Mouse (Mus musculus) hindbrain, embryonic 10.5 days (tissue): Measurements from ENCODE around the gene Ssbp3. TPM values are rescaled to one million over a fixed set of nuclear protein-coding genes. Genes with fewer than 3 reads are reported as not detected.

Experiments
- DNase-seq: peaks from one replicate; pipeline ENCODE4 v3.0.0-alpha.2; 2017; ENCODE audit warnings: low spot score
- H3K27ac ChIP-seq: fragments of 300-500 bp; sonication (generic); 2 replicates; pipeline ENCODE4 v1.5.1; 2016; ENCODE audit warnings: mild to moderate bottlenecking, moderate library complexity
- H3K27me3 ChIP-seq: fragments of 300-500 bp; sonication (generic); 2 replicates; pipeline ENCODE4 v1.6.1; 2016; ENCODE audit warnings: mild to moderate bottlenecking; ENCODE audit not compliant: poor library complexity, insufficient read depth, severe bottlenecking
- H3K36me3 ChIP-seq: fragments of 300-500 bp; sonication (generic); 2 replicates; pipeline ENCODE4 v1.6.1; 2016; ENCODE audit warnings: mild to moderate bottlenecking, moderate library complexity
- H3K4me1 ChIP-seq: fragments of 300-500 bp; sonication (generic); replicated peaks from 2 replicates; pipeline ENCODE4 v1.6.1; 2016; ENCODE audit warnings: mild to moderate bottlenecking
- H3K4me3 ChIP-seq: fragments of 300-500 bp; sonication (generic); 2 replicates; pipeline ENCODE4 v1.5.1; 2016; ENCODE audit warnings: mild to moderate bottlenecking, moderate library complexity
- H3K9me3 ChIP-seq: fragments of 300-500 bp; sonication (generic); 2 replicates; pipeline ENCODE4 v1.6.1; 2016; ENCODE audit warnings: mild to moderate bottlenecking, moderate library complexity
- WGBS: fragments of 180-500 bp; shearing (Covaris S2); methylation state at CpG from one replicate; pipeline ENCODE4 v1.1.7; 2016; 5-methylcytosine and 5-hydroxymethylcytosine counted together
- polyA plus RNA-seq: library from polyadenylated mRNA; unstranded; fragments of >200 nt; fragmentation: Nextera tagmentation; extraction: Ambion mirVana; gene quantifications from 2 replicates; pipeline ENCODE4 v1.2.1, GENCODE M21; 2016

The Ssbp3 gene
- polyA plus RNA-seq, 1 experiment from 2014 or later, result 180 TPM

- H3K27me3 ChIP-seq, result no peaks in the 10 kb centered on the region
- WGBS, result 91% methylated on average over 9 of the region's 9 CpGs
- DNase-seq, result no peak
- H3K4me1 ChIP-seq, result peaks cover 67% of the 10 kb centered on the region
- H3K9me3 ChIP-seq, result no peaks in the 10 kb centered on the region
- no peak overlapping the region for H3K27ac ChIP-seq
- peaks cover 100% of the 10 kb centered on the region for H3K36me3 ChIP-seq
- H3K4me3 ChIP-seq, result no peak overlapping the region
Measured at GRCm38 (mm10) chr4:106926401-106926800, 15.9 kb downstream of the Ssbp3 start.

- WGBS, result 88% methylated on average over 6 of the region's 6 CpGs
- Histone ChIP-seq H3K9me3 (no peaks in the 10 kb centered on the region), H3K36me3 (peaks cover 100% of the 10 kb centered on the region), H3K27me3 (no peaks in the 10 kb centered on the region), H3K4me1 (peaks cover 67% of the 10 kb centered on the region), H3K4me3 (no peak overlapping the region), H3K27ac (no peak overlapping the region)
- DNase-seq, result no peak
Measured at GRCm38 (mm10) chr4:106927034-106927433, 16.5 kb downstream of the Ssbp3 start.

GRCm38 (mm10) chr4:106928961-106929360 is 18.5 kb downstream of the Ssbp3 start:
- Histone ChIP-seq H3K9me3 (no peaks in the 10 kb centered on the region), H3K27ac (no peak overlapping the region), H3K4me3 (no peak overlapping the region), H3K36me3 (peaks cover 100% of the 10 kb centered on the region), H3K27me3 (no peaks in the 10 kb centered on the region), H3K4me1 (peaks cover 73% of the 10 kb centered on the region)
- no peak for DNase-seq
- WGBS, result 86% methylated on average over 7 of the region's 7 CpGs

GRCm38 (mm10) chr4:106932583-106932982 is 22.1 kb downstream of the Ssbp3 start:
- H3K9me3 ChIP-seq, result no peaks in the 10 kb centered on the region
- H3K27ac ChIP-seq, result no peak overlapping the region
- no peak overlapping the region for H3K4me3 ChIP-seq
- no peaks in the 10 kb centered on the region for H3K27me3 ChIP-seq
- H3K36me3 ChIP-seq, result peaks cover 88% of the 10 kb centered on the region
- peaks cover 84% of the 10 kb centered on the region for H3K4me1 ChIP-seq
- 87% methylated on average over 7 of the region's 7 CpGs for WGBS
- DNase-seq, result no peak

- H3K9me3 ChIP-seq, result no peaks in the 10 kb centered on the region
- H3K4me1 ChIP-seq, result peaks cover 87% of the 10 kb centered on the region
- WGBS, result 82% methylated on average over 9 of the region's 9 CpGs
- H3K27ac ChIP-seq, result peak overlapping the region; percentile 26; the same call in 1 of the 2 replicates
- no peaks in the 10 kb centered on the region for H3K27me3 ChIP-seq
- H3K36me3 ChIP-seq, result peaks cover 83% of the 10 kb centered on the region
- no peak for DNase-seq
- no peak overlapping the region for H3K4me3 ChIP-seq
Measured at GRCm38 (mm10) chr4:106933813-106934482, 23.4 kb downstream of the Ssbp3 start.

GRCm38 (mm10) chr4:106934931-106935582 is 24.6 kb downstream of the Ssbp3 start:
- no peaks in the 10 kb centered on the region for H3K9me3 ChIP-seq
- peak overlapping the region; percentile 98 for H3K27ac ChIP-seq
- 53% methylated on average over 12 of the region's 12 CpGs for WGBS
- H3K4me3 ChIP-seq, result no peak overlapping the region; the same call in 1 of the 2 replicates
- DNase-seq, result no peak
- H3K27me3 ChIP-seq, result no peaks in the 10 kb centered on the region
- H3K36me3 ChIP-seq, result peaks cover 72% of the 10 kb centered on the region
- H3K4me1 ChIP-seq, result peaks cover 95% of the 10 kb centered on the region

- Histone ChIP-seq H3K27ac (peak overlapping the region; percentile 98), H3K4me3 (peak overlapping the region; percentile 35; the same call in 1 of the 2 replicates), H3K9me3 (no peaks in the 10 kb centered on the region), H3K4me1 (peaks cover 98% of the 10 kb centered on the region), H3K27me3 (no peaks in the 10 kb centered on the region), H3K36me3 (peaks cover 70% of the 10 kb centered on the region)
- no peak for DNase-seq
- WGBS, result 7% methylated on average over 2 of the region's 2 CpGs
Measured at GRCm38 (mm10) chr4:106935583-106935935, 25.1 kb downstream of the Ssbp3 start.

- peaks cover 70% of the 10 kb centered on the region for H3K36me3 ChIP-seq
- peaks cover 99% of the 10 kb centered on the region for H3K4me1 ChIP-seq
- DNase-seq, result no peak
- 51% methylated on average over 3 of the region's 3 CpGs for WGBS
- H3K4me3 ChIP-seq, result peak overlapping the region; percentile 35
- no peaks in the 10 kb centered on the region for H3K9me3 ChIP-seq
- H3K27ac ChIP-seq, result peak overlapping the region; percentile 98
- no peaks in the 10 kb centered on the region for H3K27me3 ChIP-seq
Measured at GRCm38 (mm10) chr4:106936041-106936440, 25.5 kb downstream of the Ssbp3 start.

- Histone ChIP-seq H3K36me3 (peaks cover 70% of the 10 kb centered on the region), H3K4me3 (peak overlapping the region; percentile 35), H3K9me3 (no peaks in the 10 kb centered on the region), H3K27me3 (no peaks in the 10 kb centered on the region), H3K4me1 (peaks cover 99% of the 10 kb centered on the region), H3K27ac (peak overlapping the region; percentile 98)
- 8% methylated on average over 8 of the region's 8 CpGs for WGBS
- DNase-seq, result peak; percentile 86
Measured at GRCm38 (mm10) chr4:106936741-106937140, 26.2 kb downstream of the Ssbp3 start.

GRCm38 (mm10) chr4:106938506-106939222 is 28.2 kb downstream of the Ssbp3 start:
- H3K9me3 ChIP-seq, result no peaks in the 10 kb centered on the region
- DNase-seq, result no peak
- peak overlapping the region; percentile 23; the same call in 1 of the 2 replicates for H3K4me3 ChIP-seq
- no peaks in the 10 kb centered on the region for H3K27me3 ChIP-seq
- H3K4me1 ChIP-seq, result peaks cover 99% of the 10 kb centered on the region
- peaks cover 66% of the 10 kb centered on the region for H3K36me3 ChIP-seq
- H3K27ac ChIP-seq, result peak overlapping the region; percentile 98
- 55% methylated on average over 8 of the region's 8 CpGs for WGBS

GRCm38 (mm10) chr4:106939223-106939918 is 28.9 kb downstream of the Ssbp3 start:
- Histone ChIP-seq H3K27ac (peak overlapping the region; percentile 98), H3K4me1 (peaks cover 99% of the 10 kb centered on the region), H3K9me3 (no peaks in the 10 kb centered on the region), H3K36me3 (peaks cover 65% of the 10 kb centered on the region), H3K4me3 (peak overlapping the region; percentile 23; the same call in 1 of the 2 replicates), H3K27me3 (no peaks in the 10 kb centered on the region)
- DNase-seq, result peak; percentile 66
- 9% methylated on average over 6 of the region's 6 CpGs for WGBS

GRCm38 (mm10) chr4:106939919-106940227 is 29.4 kb downstream of the Ssbp3 start:
- peaks cover 99% of the 10 kb centered on the region for H3K4me1 ChIP-seq
- H3K36me3 ChIP-seq, result peaks cover 63% of the 10 kb centered on the region
- no peaks in the 10 kb centered on the region for H3K27me3 ChIP-seq
- H3K27ac ChIP-seq, result peak overlapping the region; percentile 98
- WGBS, result 43% methylated on average over 4 of the region's 4 CpGs
- DNase-seq, result no peak
- peak overlapping the region; percentile 3; the same call in 1 of the 2 replicates for H3K4me3 ChIP-seq
- H3K9me3 ChIP-seq, result no peaks in the 10 kb centered on the region
